Mouse (Mus musculus): ENCODE results near the gene Nckap5l. TPM values are rescaled to one million over a fixed set of nuclear protein-coding genes. Genes with fewer than 3 reads are reported as not detected.

The Nckap5l gene
- polyA plus RNA-seq, 1 experiment from 2014 or later: 11.6 TPM

GRCm38 (mm10) chr15:99497061-99497460, 39.5 kb upstream of the Nckap5l start:
- ATAC-seq (ENCODE audit: insufficient number of reproducible peaks, insufficient read depth, low FRiP score, low TSS enrichment): no peak
- Histone ChIP-seq H3K27ac (no peak overlapping the region), H3K4me3 (no peak overlapping the region), H3K9me3 (no peaks in the 10 kb centered on the region), H3K4me2 (replicated peaks) (no peak overlapping the region), H3K9ac (no peak overlapping the region), H3K27me3 (0 out of 2 replicates have a peak, but pooled peaks cover 2% of the 10 kb centered on the region), H3K4me1 (peaks cover 16% of the 10 kb centered on the region), H3K36me3 (no peaks in the 10 kb centered on the region)
- 12% methylated on average over 4 of the region's 4 CpGs for WGBS

- Histone ChIP-seq H3K27me3 (no peaks in the 10 kb centered on the region), H3K27ac (no peak overlapping the region), H3K4me3 (no peak overlapping the region), H3K9ac (no peak overlapping the region), H3K4me2 (replicated peaks) (no peak overlapping the region), H3K9me3 (no peaks in the 10 kb centered on the region), H3K4me1 (no peaks in the 10 kb centered on the region), H3K36me3 (no peaks in the 10 kb centered on the region)
- ATAC-seq (ENCODE audit: insufficient number of reproducible peaks, insufficient read depth, low FRiP score, low TSS enrichment): no peak
- WGBS: 71% methylated on average over 6 of the region's 6 CpGs
These were observed 27.2 kb upstream of the Nckap5l start for GRCm38 (mm10) chr15:99484745-99485144.

DNA sequence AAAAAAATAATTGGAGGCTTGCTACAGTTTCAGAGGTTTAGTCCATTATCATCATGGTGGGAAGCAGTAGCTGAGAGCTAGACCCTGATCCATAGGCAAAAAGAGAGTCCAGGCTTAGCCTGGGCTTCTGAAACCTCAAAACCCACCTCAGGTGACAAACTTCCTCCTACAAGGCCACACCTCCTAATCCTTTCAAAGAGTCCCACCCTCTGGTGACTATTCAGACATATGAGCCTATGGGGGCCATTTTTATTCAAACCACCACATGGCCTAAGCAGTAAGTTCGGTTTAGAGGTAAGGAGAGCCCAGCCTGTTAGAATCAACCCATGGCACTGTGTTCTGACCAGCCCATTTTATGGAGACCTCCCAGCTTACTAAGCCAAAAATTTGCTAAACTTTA, 18.3 kb upstream of the Nckap5l start:
- H3K27me3 ChIP-seq: no peaks in the 10 kb centered on the region
- H3K9ac ChIP-seq: no peak overlapping the region
- H3K4me2 ChIP-seq (replicated peaks): no peak overlapping the region
- no peak overlapping the region for H3K4me3 ChIP-seq
- H3K4me1 ChIP-seq: peaks cover 13% of the 10 kb centered on the region; the same call in 1 of the 2 replicates
- no peak overlapping the region for H3K27ac ChIP-seq
- 0 out of 2 replicates have a peak, but pooled peaks cover 1% of the 10 kb centered on the region for H3K36me3 ChIP-seq
- no peak for ATAC-seq (ENCODE audit: insufficient number of reproducible peaks, insufficient read depth, low FRiP score, low TSS enrichment)
- WGBS: 88% methylated on average over 1 of the region's 1 CpGs
- no peaks in the 10 kb centered on the region for H3K9me3 ChIP-seq

DNA sequence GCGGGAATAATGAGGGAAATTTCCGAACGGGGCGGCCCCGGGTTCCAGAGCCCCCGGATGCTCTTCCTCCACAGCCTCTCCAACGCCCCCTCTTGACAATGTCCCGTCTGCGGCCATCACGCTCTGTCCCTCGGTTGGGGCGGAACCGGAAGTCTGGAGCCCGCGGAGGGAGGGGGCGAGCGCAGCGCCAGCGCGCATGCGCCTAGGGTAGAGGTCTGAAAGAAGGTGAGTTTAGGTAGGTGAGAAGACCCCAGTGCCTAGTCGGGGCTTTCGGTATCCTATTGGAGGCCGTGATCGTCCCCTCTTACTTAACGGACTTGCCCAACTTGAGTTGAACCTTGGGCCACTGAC, 17.0 kb upstream of the Nckap5l start, which contains the start of gene Bcdin3d:
Gene Bcdin3d (minus strand): TSS at position 155 of the 351 bp plus-strand sequence.
- H3K4me3 ChIP-seq: peak within 1 kb of the TSS; percentile 63
- no peaks in the 10 kb centered on the region for H3K9me3 ChIP-seq
- peak within 1 kb of the TSS; percentile 72 for H3K9ac ChIP-seq
- peak within 1 kb of the TSS; percentile 60 for H3K4me2 ChIP-seq (replicated peaks)
- H3K27ac ChIP-seq: peak within 1 kb of the TSS; percentile 93
- H3K4me1 ChIP-seq: peaks cover 14% of the 10 kb centered on the region; the same call in 1 of the 2 replicates
- no peaks in the 10 kb centered on the region for H3K27me3 ChIP-seq
- peaks cover 13% of the 10 kb centered on the region for H3K36me3 ChIP-seq
- peak; percentile 78 for ATAC-seq (ENCODE audit: insufficient number of reproducible peaks, insufficient read depth, low FRiP score, low TSS enrichment)
- 2% methylated on average over 26 of the region's 26 CpGs for WGBS

DNA sequence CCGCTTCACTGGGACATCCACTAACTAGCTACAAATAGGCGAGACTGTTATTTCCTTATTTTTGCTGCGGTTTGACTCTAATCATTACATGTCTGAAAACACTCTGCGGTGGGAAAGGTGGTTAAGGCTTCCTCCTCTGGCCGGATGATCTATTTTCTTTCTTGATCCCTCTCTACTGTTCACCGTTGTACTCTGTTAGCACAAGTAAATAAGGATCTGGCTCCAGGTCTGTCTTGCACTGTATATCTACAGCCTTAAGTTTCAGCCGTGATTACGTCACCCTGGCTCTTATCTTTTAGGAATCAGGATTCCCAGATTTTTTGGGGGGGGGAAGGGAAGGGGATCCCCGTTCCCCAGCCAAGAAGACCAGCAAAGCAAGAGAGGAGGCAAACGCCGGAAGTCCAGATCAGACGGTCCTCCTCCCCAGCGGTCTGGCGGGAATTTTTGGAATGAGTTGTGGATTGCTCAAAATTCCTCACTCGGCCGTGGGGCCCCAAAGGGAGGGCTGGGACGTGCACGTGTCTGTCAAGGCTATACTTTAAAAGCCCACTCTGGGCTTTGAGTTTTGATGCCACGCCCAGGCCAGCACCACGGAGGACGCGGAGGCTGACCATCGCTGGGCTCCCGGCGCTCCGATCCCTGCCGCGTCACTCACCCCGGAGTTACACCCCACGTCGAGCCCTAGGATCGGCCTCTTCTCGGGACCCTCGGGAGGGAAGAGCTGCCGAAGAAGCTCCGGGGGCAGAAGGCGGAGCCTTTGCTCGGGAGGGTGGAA, 16.4 kb upstream of the Nckap5l start:
- Histone ChIP-seq H3K27ac (peak overlapping the region; percentile 93), H3K4me2 (replicated peaks) (peak overlapping the region; percentile 60), H3K9ac (peak overlapping the region; percentile 72), H3K27me3 (no peaks in the 10 kb centered on the region), H3K36me3 (peaks cover 17% of the 10 kb centered on the region), H3K4me1 (peaks cover 14% of the 10 kb centered on the region; the same call in 1 of the 2 replicates), H3K9me3 (no peaks in the 10 kb centered on the region), H3K4me3 (peak overlapping the region; percentile 63)
- 6% methylated on average over 38 of the region's 38 CpGs for WGBS
- ATAC-seq (ENCODE audit: insufficient number of reproducible peaks, insufficient read depth, low FRiP score, low TSS enrichment): peak; percentile 57

DNA sequence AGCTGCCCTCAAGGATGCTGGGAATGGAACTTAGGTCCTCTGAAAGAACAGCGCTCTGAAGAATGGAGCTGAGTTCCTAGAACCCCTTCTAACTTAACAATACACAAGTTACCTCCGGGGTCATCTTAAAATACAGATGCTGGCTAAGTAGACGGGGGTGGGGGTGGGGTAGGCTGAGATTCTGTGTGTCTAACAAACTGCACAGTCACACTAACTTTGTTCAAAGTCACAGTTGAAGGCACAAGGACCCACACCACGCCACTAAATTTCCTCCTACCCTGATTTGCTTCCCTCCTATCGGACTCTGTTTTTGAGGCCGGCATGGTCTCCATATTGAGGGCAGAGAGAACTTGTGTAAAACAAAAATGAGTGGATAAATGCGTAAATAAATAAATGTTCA, 15.4 kb upstream of the Nckap5l start:
- 89% methylated on average over 7 of the region's 7 CpGs for WGBS
- ATAC-seq (ENCODE audit: insufficient number of reproducible peaks, insufficient read depth, low FRiP score, low TSS enrichment): no peak
- H3K4me1 ChIP-seq: peaks cover 14% of the 10 kb centered on the region; the same call in 1 of the 2 replicates
- no peak overlapping the region for H3K27ac ChIP-seq
- H3K4me3 ChIP-seq: no peak overlapping the region
- H3K27me3 ChIP-seq: no peaks in the 10 kb centered on the region
- H3K36me3 ChIP-seq: peaks cover 18% of the 10 kb centered on the region
- H3K9me3 ChIP-seq: no peaks in the 10 kb centered on the region
- H3K9ac ChIP-seq: no peak overlapping the region
- H3K4me2 ChIP-seq (replicated peaks): no peak overlapping the region

- Histone ChIP-seq H3K36me3 (peaks cover 18% of the 10 kb centered on the region), H3K9ac (no peak overlapping the region), H3K4me3 (no peak overlapping the region), H3K27ac (no peak overlapping the region), H3K27me3 (no peaks in the 10 kb centered on the region), H3K9me3 (no peaks in the 10 kb centered on the region), H3K4me2 (replicated peaks) (no peak overlapping the region), H3K4me1 (peaks cover 14% of the 10 kb centered on the region; the same call in 1 of the 2 replicates)
- ATAC-seq (ENCODE audit: insufficient number of reproducible peaks, insufficient read depth, low FRiP score, low TSS enrichment): no peak
- WGBS: 82% methylated on average over 14 of the region's 14 CpGs
These were observed 14.1 kb upstream of the Nckap5l start for GRCm38 (mm10) chr15:99471677-99472063.

DNA sequence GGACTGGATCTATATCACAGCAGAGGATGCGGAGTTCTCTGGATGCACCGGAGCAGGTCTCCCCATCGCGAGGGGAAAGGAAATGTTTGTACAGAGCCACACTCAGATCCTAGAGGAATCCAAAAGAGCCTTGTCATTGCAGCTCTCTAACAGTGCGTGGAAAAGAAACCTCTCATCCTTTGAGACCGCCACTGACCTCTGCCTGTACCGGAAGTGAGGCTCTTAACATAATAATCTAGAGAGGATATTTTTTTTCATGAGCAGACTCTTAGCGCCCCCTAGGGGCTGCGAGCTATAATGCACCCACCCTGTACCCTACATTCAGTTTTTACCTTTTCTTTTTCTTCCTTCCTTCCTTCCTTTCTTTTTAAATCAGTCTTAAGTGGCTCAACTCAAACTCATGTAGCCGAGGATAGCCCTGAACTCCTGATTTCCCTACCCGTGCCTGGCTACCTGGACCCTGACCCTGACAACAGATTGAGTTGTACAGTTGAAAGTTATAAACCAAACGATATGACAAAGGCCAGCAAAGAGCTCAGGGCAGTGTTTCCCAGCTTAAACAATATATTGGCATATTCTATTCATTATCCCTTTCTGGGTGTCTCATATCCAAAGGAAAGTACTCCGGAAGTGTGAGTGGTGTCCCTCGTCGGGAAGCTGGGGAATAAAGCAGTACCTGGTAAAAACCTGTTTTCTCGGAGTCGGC, 13.6 kb upstream of the Nckap5l start:
- Histone ChIP-seq H3K9me3 (no peaks in the 10 kb centered on the region), H3K4me2 (replicated peaks) (no peak overlapping the region), H3K4me1 (peaks cover 14% of the 10 kb centered on the region; the same call in 1 of the 2 replicates), H3K27me3 (no peaks in the 10 kb centered on the region), H3K27ac (no peak overlapping the region), H3K9ac (no peak overlapping the region), H3K4me3 (no peak overlapping the region), H3K36me3 (peaks cover 18% of the 10 kb centered on the region)
- WGBS: 59% methylated on average over 17 of the region's 17 CpGs
- ATAC-seq (ENCODE audit: insufficient number of reproducible peaks, insufficient read depth, low FRiP score, low TSS enrichment): no peak

- Histone ChIP-seq H3K9ac (no peak overlapping the region), H3K36me3 (peaks cover 18% of the 10 kb centered on the region), H3K4me1 (peaks cover 14% of the 10 kb centered on the region; the same call in 1 of the 2 replicates), H3K4me2 (replicated peaks) (no peak overlapping the region), H3K4me3 (no peak overlapping the region), H3K27me3 (no peaks in the 10 kb centered on the region), H3K9me3 (no peaks in the 10 kb centered on the region), H3K27ac (no peak overlapping the region)
- 87% methylated on average over 31 of the region's 31 CpGs for WGBS
- no peak for ATAC-seq (ENCODE audit: insufficient number of reproducible peaks, insufficient read depth, low FRiP score, low TSS enrichment)
These were observed 12.7 kb upstream of the Nckap5l start for GRCm38 (mm10) chr15:99470224-99470761.

GRCm38 (mm10) chr15:99469736-99470135, 12.2 kb upstream of the Nckap5l start:
- Histone ChIP-seq H3K9me3 (no peaks in the 10 kb centered on the region), H3K4me3 (no peak overlapping the region), H3K27me3 (no peaks in the 10 kb centered on the region), H3K4me1 (peaks cover 14% of the 10 kb centered on the region; the same call in 1 of the 2 replicates), H3K36me3 (peaks cover 18% of the 10 kb centered on the region), H3K4me2 (replicated peaks) (no peak overlapping the region), H3K27ac (no peak overlapping the region), H3K9ac (no peak overlapping the region)
- no peak for ATAC-seq (ENCODE audit: insufficient number of reproducible peaks, insufficient read depth, low FRiP score, low TSS enrichment)
- WGBS: 89% methylated on average over 4 of the region's 4 CpGs

DNA sequence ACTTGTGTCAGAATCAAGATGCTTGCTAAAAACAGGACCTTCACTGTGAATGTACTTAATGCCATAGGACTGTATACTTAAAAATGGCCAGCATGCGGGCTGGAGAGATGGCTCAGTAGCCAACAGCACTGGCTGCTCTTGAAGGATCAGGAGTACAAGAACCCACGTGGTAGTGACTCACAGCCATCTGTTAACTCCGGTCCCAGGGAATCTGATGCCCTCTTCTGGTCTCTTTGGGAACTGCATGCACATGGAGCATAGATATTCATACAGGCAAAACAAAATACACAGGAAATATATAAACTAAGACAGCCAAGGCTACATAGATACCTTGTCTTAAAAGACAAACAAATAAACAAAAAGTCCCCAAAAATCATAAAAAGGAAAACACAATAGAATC, 11.5 kb upstream of the Nckap5l start:
- Histone ChIP-seq H3K4me3 (no peak overlapping the region), H3K9ac (no peak overlapping the region), H3K9me3 (no peaks in the 10 kb centered on the region), H3K4me2 (replicated peaks) (no peak overlapping the region), H3K27ac (no peak overlapping the region), H3K27me3 (no peaks in the 10 kb centered on the region), H3K36me3 (peaks cover 18% of the 10 kb centered on the region), H3K4me1 (peaks cover 14% of the 10 kb centered on the region; the same call in 1 of the 2 replicates)
- WGBS: 42% methylated on average over 3 of the region's 3 CpGs
- ATAC-seq (ENCODE audit: insufficient number of reproducible peaks, insufficient read depth, low FRiP score, low TSS enrichment): no peak

Data from embryonic facial prominence, embryonic 12.5 days (tissue).